Mouse (Mus musculus): Measurements from ENCODE around the gene Ugt2b1. TPM values are rescaled to one million over a fixed set of nuclear protein-coding genes. Genes with fewer than 3 reads are reported as not detected.

The Ugt2b1 gene
- polyA plus RNA-seq, 1 experiment from 2014 or later: not detected

DNA sequence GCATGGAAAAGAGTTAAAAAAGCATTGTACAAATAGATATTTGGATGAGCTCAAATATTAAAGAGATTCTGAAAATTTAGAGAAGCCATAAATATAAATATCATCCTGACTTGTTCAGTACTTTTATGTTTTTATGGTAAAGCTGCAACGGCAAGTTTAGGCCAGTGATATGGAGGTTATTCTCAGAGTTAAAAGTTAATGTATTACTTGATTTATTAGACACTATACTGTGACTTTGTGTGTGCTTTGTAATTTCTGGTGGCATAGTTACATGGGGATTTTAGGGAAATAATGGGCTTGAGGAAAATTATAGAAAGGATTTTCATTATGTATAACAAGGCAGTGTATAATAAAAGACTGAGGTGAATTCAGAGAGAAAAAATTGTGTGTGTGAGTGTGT is 39.2 kb downstream of the Ugt2b1 start:
- no peaks in the 10 kb centered on the region for H3K4me1 ChIP-seq
- 98% methylated on average over 1 of the region's 1 CpGs for WGBS
- H3K36me3 ChIP-seq: no peaks in the 10 kb centered on the region
- H3K9me3 ChIP-seq (replicated peaks): no peaks in the 10 kb centered on the region
- H3K27me3 ChIP-seq: no peaks in the 10 kb centered on the region
- no peak overlapping the region for H3K27ac ChIP-seq
- no peak for ATAC-seq (ENCODE audit: low FRiP score)
- no peak overlapping the region for H3K4me3 ChIP-seq
- no peak overlapping the region for H3K4me2 ChIP-seq (replicated peaks)
- no peak overlapping the region for H3K9ac ChIP-seq

DNA sequence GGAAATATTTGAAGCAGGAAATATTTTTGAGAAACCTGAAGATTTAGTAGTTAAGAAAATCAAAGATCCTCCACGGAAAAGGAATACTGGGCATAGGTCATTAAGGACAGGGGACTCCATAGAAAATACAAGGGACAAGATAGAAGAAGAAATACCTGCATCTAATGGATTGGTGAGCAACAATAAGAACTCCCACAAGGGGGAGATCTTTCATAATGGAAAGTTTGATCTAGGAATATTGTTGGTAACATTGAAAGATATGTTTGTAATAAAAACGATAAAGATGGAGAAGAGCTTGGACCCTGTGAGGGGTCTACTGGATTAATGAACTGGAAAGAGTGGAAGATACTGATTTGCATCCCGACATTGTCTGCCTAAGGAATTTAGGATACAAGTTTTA is 39.7 kb downstream of the Ugt2b1 start:
- ATAC-seq (ENCODE audit: low FRiP score): no peak
- no peaks in the 10 kb centered on the region for H3K9me3 ChIP-seq (replicated peaks)
- no peak overlapping the region for H3K4me3 ChIP-seq
- H3K4me1 ChIP-seq: no peaks in the 10 kb centered on the region
- H3K9ac ChIP-seq: no peak overlapping the region
- H3K4me2 ChIP-seq (replicated peaks): no peak overlapping the region
- no peak overlapping the region for H3K27ac ChIP-seq
- 48% methylated on average over 3 of the region's 3 CpGs for WGBS
- no peaks in the 10 kb centered on the region for H3K36me3 ChIP-seq
- no peaks in the 10 kb centered on the region for H3K27me3 ChIP-seq

DNA sequence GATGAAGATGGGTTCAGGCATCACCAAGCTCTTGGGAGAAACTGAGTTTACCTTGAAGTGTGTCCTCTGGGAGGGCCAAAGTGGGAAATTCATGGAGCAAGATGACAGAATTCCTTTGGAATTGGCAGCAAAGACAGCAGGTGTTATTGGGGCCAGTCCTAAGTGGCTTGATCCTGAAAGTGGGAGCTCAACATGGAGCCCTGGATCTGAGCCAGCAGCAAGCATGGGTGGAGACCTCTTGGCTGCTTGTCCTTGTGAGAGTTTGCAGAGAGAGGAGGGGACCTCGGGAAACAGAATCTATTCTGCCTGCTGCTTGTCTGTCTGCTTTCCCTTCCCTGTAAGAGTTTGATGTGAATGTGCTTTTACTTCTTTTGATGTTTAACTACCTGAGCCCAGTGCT is 54.5 kb downstream of the Ugt2b1 start:
- Histone ChIP-seq H3K4me1 (no peaks in the 10 kb centered on the region), H3K9me3 (replicated peaks) (no peaks in the 10 kb centered on the region), H3K9ac (no peak overlapping the region), H3K4me2 (replicated peaks) (no peak overlapping the region), H3K27ac (no peak overlapping the region), H3K36me3 (no peaks in the 10 kb centered on the region), H3K4me3 (no peak overlapping the region), H3K27me3 (no peaks in the 10 kb centered on the region)
- 78% methylated on average over 1 of the region's 1 CpGs for WGBS
- no peak for ATAC-seq (ENCODE audit: low FRiP score)

Other genes with a start within 250 kb of the Ugt2b1 start
- gene Tmprss11e, start 180.7 kb downstream of the Ugt2b1 start, polyA plus RNA-seq (2016; fragmentation: Nextera tagmentation; extraction: Ambion mirVana): not detected in 2 replicates
- gene Ythdc1, start 122.3 kb downstream of the Ugt2b1 start, polyA plus RNA-seq (2016; fragmentation: Nextera tagmentation; extraction: Ambion mirVana): 50.3 and 51.2 TPM in 2 replicates
- gene Ugt2b34, start 19.6 kb downstream of the Ugt2b1 start, polyA plus RNA-seq (2016; fragmentation: Nextera tagmentation; extraction: Ambion mirVana): not detected in 2 replicates
- not detected in 2 replicates for gene Ugt2b35, start 74.3 kb upstream of the Ugt2b1 start, polyA plus RNA-seq (2016; fragmentation: Nextera tagmentation; extraction: Ambion mirVana)
- not detected in 2 replicates for gene Ugt2b36, start 166.0 kb upstream of the Ugt2b1 start, polyA plus RNA-seq (2016; fragmentation: Nextera tagmentation; extraction: Ambion mirVana)
- not detected in 2 replicates for gene Ugt2b5, start 213.8 kb upstream of the Ugt2b1 start, polyA plus RNA-seq (2016; fragmentation: Nextera tagmentation; extraction: Ambion mirVana)